Mouse (Mus musculus): ENCODE results near the gene Rarg. TPM values are rescaled to one million over a fixed set of nuclear protein-coding genes. Genes with fewer than 3 reads are reported as not detected.

Gene Rarg
- polyA plus RNA-seq, 1 experiment from 2014 or later = 3.4 TPM

DNA sequence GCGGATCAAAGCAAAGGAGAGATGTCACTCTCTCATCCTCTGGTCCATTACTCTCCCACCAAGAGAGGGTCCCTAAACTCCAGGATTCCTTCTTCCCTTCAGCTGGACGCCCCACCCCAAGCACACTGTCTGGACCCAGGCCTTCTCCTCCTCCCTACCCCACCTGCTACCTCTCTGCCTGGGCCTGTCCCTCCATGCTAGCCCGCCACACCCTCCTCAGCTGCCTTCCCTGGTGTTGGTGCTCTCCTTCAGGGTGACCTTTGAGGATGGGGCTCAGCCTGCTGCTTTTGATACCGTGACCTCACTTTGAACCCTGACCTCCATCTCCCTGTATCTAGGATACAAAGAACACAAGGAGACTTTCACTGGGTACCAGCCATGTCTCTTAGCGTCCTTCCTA lies 6.8 kb downstream of the Rarg start:
- Histone ChIP-seq H3K9ac (replicated peaks) (no peak overlapping the region), H3K4me2 (replicated peaks) (no peak overlapping the region), H3K4me3 (replicated peaks) (no peak overlapping the region), H3K27me3 (peaks cover 79% of the 10 kb centered on the region), H3K4me1 (replicated peaks) (peaks cover 34% of the 10 kb centered on the region), H3K36me3 (no peaks in the 10 kb centered on the region), H3K27ac (no peak overlapping the region), H3K9me3 (no peaks in the 10 kb centered on the region)
- ATAC-seq = no peak
- 56% methylated on average over 5 of the region's 5 CpGs for WGBS

DNA sequence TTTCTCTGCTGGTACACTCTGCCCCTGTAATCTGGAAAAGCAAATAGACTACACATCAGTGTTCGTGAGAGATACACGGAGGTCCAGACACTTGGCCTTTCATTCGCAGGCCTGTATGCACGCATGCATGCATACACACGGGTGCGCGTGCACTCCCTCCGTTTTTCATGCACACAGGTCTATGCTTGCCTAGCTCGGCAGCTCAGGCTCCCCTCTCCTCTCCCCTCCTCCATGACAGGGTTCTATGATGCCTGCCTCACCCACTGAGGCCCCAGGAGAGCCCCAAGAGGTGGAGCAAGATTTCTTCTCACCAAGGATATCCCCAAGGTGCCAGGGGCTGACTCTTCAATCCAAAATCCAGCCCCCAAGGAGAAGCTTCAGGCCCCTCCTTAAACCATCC lies 7.3 kb downstream of the Rarg start:
- no peak for ATAC-seq
- 49% methylated on average over 9 of the region's 9 CpGs for WGBS

DNA sequence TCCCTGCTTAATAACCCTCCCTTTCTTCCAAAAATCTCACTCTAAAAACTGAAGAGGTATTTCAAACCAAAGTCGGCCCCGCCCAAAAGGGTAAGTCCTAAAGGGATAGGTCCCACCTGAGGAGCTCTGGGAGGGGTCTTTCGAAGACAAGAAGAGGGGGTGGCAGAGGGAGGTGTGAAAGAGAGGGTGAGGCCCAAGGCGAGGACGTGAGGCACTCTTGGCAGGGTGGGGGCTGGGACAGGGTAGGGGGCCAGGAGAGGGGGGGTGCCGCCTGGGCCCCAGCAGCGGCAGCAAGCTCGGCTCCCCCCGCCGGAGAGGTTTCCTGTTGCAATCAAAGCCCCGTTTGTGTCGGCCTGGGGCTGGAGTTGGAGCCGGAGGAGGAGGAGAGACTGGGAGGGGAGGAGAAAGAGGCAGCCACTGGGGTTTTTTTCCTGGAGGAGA lies 8.0 kb downstream of the Rarg start:
- H3K4me1 ChIP-seq (replicated peaks) = peaks cover 42% of the 10 kb centered on the region
- H3K4me2 ChIP-seq (replicated peaks) = no peak overlapping the region
- no peak overlapping the region for H3K27ac ChIP-seq
- H3K9ac ChIP-seq (replicated peaks) = 0 out of 2 replicates have a peak overlapping the region, but pooled peaks have one; percentile 19
- H3K36me3 ChIP-seq = no peaks in the 10 kb centered on the region
- no peak overlapping the region for H3K4me3 ChIP-seq (replicated peaks)
- no peaks in the 10 kb centered on the region for H3K9me3 ChIP-seq
- 3% methylated on average over 13 of the region's 13 CpGs for WGBS
- peaks cover 81% of the 10 kb centered on the region for H3K27me3 ChIP-seq
- ATAC-seq = no peak

More for the DNA sequence above, 7.3 kb downstream of the Rarg start:
- Histone ChIP-seq H3K4me3 (replicated peaks) (no peak overlapping the region), H3K27me3 (peaks cover 79% of the 10 kb centered on the region), H3K36me3 (no peaks in the 10 kb centered on the region), H3K9me3 (no peaks in the 10 kb centered on the region), H3K9ac (replicated peaks) (no peak overlapping the region), H3K27ac (no peak overlapping the region), H3K4me1 (replicated peaks) (peaks cover 38% of the 10 kb centered on the region), H3K4me2 (replicated peaks) (no peak overlapping the region)

DNA sequence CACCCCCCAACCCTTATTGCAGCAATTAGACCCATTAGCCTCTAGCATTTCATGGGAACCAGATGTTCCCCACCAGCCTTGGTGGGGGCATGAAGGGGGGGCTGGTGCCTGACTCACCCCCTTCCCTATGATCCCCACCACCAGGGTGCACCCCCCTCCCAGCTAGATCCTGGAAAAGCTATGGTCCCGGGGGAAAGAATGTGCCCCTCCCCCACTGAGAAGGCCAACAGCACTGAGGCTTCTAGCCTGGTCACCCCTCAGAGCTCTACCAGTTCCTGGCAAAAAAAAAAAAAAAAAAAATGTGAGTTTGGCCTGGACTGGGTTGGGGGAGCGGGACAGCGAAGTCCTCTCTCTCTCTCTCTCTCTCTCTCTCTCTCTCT lies 8.5 kb downstream of the Rarg start:
- H3K36me3 ChIP-seq = no peaks in the 10 kb centered on the region
- ATAC-seq = no peak
- H3K4me1 ChIP-seq (replicated peaks) = peaks cover 42% of the 10 kb centered on the region
- H3K27ac ChIP-seq = no peak overlapping the region
- H3K4me2 ChIP-seq (replicated peaks) = no peak overlapping the region
- H3K9me3 ChIP-seq = no peaks in the 10 kb centered on the region
- H3K9ac ChIP-seq (replicated peaks) = no peak overlapping the region
- WGBS = 0% methylated on average over 1 of the region's 3 CpGs
- H3K4me3 ChIP-seq (replicated peaks) = no peak overlapping the region
- H3K27me3 ChIP-seq = peaks cover 82% of the 10 kb centered on the region

DNA sequence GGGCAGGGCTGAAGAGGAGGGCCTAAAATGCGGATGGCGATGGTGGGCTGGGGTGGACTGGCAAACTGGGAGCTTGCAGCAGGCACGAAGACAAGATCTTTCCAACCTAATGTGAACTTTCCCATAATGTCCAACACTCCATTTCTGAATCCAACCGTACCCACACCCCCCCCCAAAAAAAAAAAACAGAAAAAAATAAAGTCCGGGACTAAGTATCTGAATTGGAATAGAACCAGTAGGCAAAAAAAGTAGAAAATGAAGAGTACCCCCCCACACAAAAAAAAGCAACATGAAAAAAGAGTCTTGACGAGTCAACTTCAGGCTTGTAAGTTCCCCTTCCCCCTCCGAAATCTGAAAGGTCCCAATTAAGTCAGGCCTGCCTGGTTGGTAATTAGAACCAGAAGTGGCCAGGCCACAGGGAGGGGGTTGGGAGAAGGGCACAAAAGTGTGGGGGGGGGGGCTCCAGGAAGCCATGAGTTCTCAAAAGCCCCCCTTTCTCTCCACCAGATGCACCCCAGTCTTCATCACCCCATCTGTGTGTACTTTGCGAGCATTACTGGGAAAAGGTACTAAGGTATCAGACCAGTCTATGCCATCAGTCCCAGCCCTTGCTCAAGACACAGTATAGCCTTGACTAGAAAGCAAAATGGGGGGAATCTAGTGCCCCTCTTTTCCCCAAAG lies 9.0 kb downstream of the Rarg start:
- H3K27me3 ChIP-seq = peaks cover 82% of the 10 kb centered on the region
- no peaks in the 10 kb centered on the region for H3K36me3 ChIP-seq
- WGBS = 8% methylated on average over 8 of the region's 8 CpGs
- peaks cover 47% of the 10 kb centered on the region for H3K4me1 ChIP-seq (replicated peaks)
- H3K9me3 ChIP-seq = no peaks in the 10 kb centered on the region
- ATAC-seq = no peak
- H3K4me3 ChIP-seq (replicated peaks) = peak overlapping the region; percentile 53
- H3K4me2 ChIP-seq (replicated peaks) = peak overlapping the region; percentile 94
- H3K9ac ChIP-seq (replicated peaks) = peak overlapping the region; percentile 69
- H3K27ac ChIP-seq = 0 out of 2 replicates have a peak overlapping the region, but pooled peaks have one; percentile 26

DNA sequence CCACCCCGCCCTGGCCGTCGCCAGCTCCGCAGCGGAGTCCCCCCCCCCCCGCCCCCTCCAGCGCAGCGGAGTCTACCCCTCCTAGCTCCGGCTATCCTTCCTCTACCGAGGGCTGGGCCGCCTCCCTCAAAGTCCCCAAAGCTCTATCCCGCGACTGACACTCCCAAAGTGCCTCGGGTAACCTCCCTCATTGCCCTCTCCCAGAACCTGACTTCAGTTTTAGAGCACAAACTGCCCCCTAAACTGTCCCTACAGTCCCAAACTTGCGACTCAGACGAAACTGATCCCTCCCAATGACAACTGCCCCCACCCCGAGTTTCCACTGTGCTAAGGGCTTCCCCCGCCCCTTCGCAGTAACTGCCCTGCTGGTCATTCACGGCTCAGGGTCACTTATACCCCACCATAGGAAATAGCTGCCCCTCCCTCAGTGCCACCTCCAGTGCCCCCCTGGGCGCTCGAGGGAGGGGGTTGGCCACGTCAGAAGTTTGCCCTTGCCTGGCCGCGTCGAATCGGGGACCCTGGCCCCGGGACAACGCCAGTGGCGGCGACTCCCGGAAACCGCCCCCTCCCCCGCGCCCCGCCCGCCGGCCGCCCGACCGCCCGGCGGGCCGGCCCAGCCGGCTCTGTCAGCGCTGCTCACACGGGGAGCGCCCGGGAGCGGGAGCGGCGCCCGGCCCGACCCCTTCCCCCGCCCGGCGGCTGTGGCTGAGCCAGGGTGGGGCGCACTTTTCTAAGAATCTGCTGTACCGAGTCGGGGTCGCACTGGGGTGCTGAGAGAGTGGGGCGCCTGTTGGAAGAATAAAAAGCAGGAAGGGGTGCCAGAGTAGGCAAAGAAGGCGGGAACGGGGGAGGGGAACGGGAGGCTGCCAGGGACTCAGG lies 9.8 kb downstream of the Rarg start:
- no peaks in the 10 kb centered on the region for H3K9me3 ChIP-seq
- peak overlapping the region; percentile 53 for H3K4me3 ChIP-seq (replicated peaks)
- WGBS = under 1% methylated on average over 55 of the region's 65 CpGs
- no peaks in the 10 kb centered on the region for H3K36me3 ChIP-seq
- H3K4me2 ChIP-seq (replicated peaks) = peak overlapping the region; percentile 94
- H3K9ac ChIP-seq (replicated peaks) = peak overlapping the region; percentile 69
- peaks cover 50% of the 10 kb centered on the region for H3K4me1 ChIP-seq (replicated peaks)
- peak; percentile 31 for ATAC-seq
- H3K27ac ChIP-seq = 0 out of 2 replicates have a peak overlapping the region, but pooled peaks have one; percentile 26
- peaks cover 84% of the 10 kb centered on the region for H3K27me3 ChIP-seq

DNA sequence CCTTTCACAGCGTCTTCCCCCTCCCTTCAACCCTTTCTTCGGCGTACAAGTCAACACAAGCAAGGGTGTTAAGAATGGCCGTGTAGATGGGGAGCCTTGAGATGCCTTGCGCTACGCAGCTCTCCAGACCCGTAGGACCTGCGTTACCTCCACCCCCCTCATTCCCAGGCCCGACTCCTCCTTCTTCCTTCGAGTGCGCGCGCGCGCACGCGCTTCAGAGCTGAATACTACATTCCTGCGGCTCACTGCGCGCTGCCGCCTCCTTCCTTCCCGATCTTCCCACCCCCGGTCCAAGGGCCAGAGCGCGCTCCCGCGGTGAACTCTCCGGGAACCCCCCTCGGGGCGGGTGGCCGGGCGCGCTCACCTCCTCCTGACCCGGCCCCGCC lies 10.5 kb downstream of the Rarg start:
- H3K27me3 ChIP-seq = peaks cover 89% of the 10 kb centered on the region
- no peaks in the 10 kb centered on the region for H3K9me3 ChIP-seq
- H3K36me3 ChIP-seq = no peaks in the 10 kb centered on the region
- ATAC-seq = peak; percentile 84
- WGBS = 0% methylated on average over 31 of the region's 35 CpGs
- peak overlapping the region; percentile 53 for H3K4me3 ChIP-seq (replicated peaks)
- 0 out of 2 replicates have a peak overlapping the region, but pooled peaks have one; percentile 64 for H3K27ac ChIP-seq
- H3K4me2 ChIP-seq (replicated peaks) = peak overlapping the region; percentile 94
- peaks cover 50% of the 10 kb centered on the region for H3K4me1 ChIP-seq (replicated peaks)
- peak overlapping the region; percentile 69 for H3K9ac ChIP-seq (replicated peaks)

DNA sequence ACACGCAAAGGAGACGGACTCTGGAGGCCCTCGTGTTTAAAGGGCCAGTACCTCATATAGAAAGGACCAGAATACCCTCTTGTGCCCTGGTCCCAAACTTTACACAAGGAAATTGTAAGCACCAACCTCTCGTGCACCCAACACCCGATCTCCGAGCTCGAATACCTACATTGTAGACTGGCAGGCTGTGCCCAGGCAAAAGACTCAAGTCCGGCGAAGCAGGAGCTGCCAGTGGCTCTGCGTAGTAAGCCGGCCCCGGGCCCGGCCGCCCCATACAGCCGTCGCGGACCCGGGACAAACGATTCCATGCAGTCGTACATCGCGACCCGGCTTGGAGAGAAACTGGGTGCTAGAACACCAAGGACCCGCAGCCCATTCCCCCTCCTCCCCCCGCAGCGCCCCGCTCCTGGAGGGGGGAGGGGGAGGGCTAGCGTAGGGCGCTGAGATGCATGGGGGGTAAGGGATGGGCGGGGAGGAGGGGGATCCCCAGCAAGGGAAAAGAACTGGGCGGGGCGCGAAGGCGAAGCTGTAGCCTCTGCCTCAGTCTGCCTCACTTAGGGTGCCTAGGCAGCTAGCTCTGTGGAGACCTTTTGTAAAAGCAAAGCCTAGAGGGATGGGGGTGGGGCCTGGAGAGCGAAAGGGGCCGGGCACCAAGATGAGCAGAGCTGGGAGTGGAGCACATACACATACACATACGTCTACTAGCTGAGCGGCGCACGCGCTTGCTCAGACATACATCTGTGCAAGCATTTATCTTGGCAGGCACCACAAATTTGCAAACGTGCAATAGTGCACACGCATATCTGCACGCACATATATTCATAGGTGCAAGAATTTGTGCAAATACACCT lies 11.2 kb downstream of the Rarg start:
- under 1% methylated on average over 39 of the region's 44 CpGs for WGBS
- H3K4me3 ChIP-seq (replicated peaks) = peak overlapping the region; percentile 53
- H3K36me3 ChIP-seq = no peaks in the 10 kb centered on the region
- H3K27ac ChIP-seq = 0 out of 2 replicates have a peak overlapping the region, but pooled peaks have one; percentile 45
- H3K9me3 ChIP-seq = no peaks in the 10 kb centered on the region
- H3K27me3 ChIP-seq = peaks cover 88% of the 10 kb centered on the region
- peak overlapping the region; percentile 69 for H3K9ac ChIP-seq (replicated peaks)
- peak overlapping the region; percentile 94 for H3K4me2 ChIP-seq (replicated peaks)
- peak; percentile 80 for ATAC-seq
- peaks cover 50% of the 10 kb centered on the region for H3K4me1 ChIP-seq (replicated peaks)

DNA sequence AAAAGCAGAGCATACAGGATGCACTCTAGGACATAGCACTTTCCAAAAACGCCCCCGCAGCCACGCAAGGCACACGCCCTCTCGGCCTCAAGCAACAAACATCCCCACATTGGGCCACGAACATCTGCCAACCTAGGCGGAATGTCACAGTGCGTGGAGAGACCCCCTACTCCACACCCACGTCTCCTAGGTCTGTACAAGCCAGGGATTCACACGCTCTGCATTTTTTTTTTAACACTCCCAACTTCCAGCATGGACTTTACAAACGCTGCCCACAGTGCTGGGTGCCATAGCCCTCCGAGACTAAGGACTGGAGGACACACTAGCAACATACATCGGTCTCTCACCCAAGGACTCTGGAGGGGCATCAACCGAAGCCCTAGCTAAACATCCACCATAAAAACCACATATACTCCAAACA lies 11.8 kb downstream of the Rarg start:
- peak overlapping the region; percentile 94 for H3K4me2 ChIP-seq (replicated peaks)
- H3K27ac ChIP-seq = no peak overlapping the region
- H3K36me3 ChIP-seq = no peaks in the 10 kb centered on the region
- H3K27me3 ChIP-seq = peaks cover 88% of the 10 kb centered on the region
- peaks cover 50% of the 10 kb centered on the region for H3K4me1 ChIP-seq (replicated peaks)
- no peak for ATAC-seq
- 2% methylated on average over 14 of the region's 14 CpGs for WGBS
- no peaks in the 10 kb centered on the region for H3K9me3 ChIP-seq
- peak overlapping the region; percentile 53 for H3K4me3 ChIP-seq (replicated peaks)
- peak overlapping the region; percentile 69 for H3K9ac ChIP-seq (replicated peaks)

DNA sequence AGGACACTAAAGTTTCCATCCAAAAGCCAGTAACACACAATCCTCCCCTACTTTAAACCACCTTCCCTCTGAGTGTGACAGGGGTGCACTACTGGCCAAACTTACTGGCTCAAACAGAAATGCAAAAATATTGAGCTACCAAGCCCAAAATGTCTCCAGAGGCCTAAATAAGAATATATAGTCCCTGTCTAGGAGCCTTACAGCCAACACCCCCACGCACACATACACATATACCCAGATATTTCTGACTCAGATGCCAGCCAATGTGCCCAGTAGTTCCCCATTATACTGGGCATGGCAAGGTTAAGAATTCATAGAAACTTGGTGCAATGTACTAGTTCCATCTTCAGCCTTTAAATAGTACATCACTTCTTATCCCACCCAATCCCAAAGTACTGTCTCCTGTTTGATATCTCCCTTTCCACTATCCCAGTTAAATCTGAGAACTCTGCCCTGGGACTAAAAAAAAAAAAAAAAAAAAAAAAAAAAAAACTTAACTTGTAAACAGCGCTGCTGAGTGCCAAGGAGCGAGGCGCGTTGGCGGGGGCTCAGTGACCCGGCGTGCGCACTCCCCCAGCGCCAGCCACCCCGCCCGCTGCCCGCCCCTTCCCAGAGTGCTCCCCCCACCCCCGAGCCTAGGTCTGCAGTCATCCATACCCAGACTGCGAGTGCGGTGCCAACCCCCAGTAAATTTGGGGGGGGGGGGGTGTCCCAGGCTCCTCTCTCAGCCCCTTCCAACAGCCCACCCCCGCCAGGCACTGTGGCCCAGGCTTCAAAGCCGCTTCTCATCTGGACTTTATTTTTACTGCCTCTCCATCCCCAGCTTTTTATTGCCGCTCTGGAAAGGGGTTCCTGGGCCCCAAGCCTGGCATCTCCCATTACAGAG lies 12.8 kb downstream of the Rarg start:
- Histone ChIP-seq H3K9ac (replicated peaks) (no peak overlapping the region), H3K9me3 (no peaks in the 10 kb centered on the region), H3K27me3 (peaks cover 85% of the 10 kb centered on the region), H3K27ac (no peak overlapping the region), H3K4me1 (replicated peaks) (peaks cover 50% of the 10 kb centered on the region), H3K4me3 (replicated peaks) (peak overlapping the region; percentile 53), H3K36me3 (no peaks in the 10 kb centered on the region), H3K4me2 (replicated peaks) (peak overlapping the region; percentile 94)
- no peak for ATAC-seq
- WGBS = 12% methylated on average over 17 of the region's 19 CpGs
